Mouse (Mus musculus): ENCODE results near the gene Tbxa2r. TPM values are rescaled to one million over a fixed set of nuclear protein-coding genes. Genes with fewer than 3 reads are reported as not detected.
A peak's percentile ranks its signal among the peaks of the same experiment; 100 is the strongest.

Tbxa2r gene
- polyA plus RNA-seq, 1 experiment from 2014 or later, result 3.1 TPM

GRCm38 (mm10) chr10:81355533-81355932 is 27.0 kb downstream of the Tbxa2r start:
- Histone ChIP-seq H3K4me3 (no peak overlapping the region), H3K4me1 (peaks cover 19% of the 10 kb centered on the region), H3K9me3 (no peaks in the 10 kb centered on the region), H3K36me3 (no peaks in the 10 kb centered on the region), H3K27ac (replicated peaks) (no peak overlapping the region), H3K4me2 (replicated peaks) (no peak overlapping the region), H3K27me3 (no peaks in the 10 kb centered on the region), H3K9ac (replicated peaks) (no peak overlapping the region)
- ATAC-seq (replicated peaks), result no peak
- 87% methylated on average over 4 of the region's 4 CpGs for WGBS

GRCm38 (mm10) chr10:81356352-81356990 is 27.9 kb downstream of the Tbxa2r start:
- WGBS, result 44% methylated on average over 12 of the region's 12 CpGs
- H3K27ac ChIP-seq (replicated peaks), result no peak overlapping the region
- peaks cover 19% of the 10 kb centered on the region for H3K4me1 ChIP-seq
- H3K4me2 ChIP-seq (replicated peaks), result peak overlapping the region; percentile 96
- peak overlapping the region; percentile 79; the same call in 1 of the 2 replicates for H3K4me3 ChIP-seq
- 0 out of 2 replicates have a peak overlapping the region, but pooled peaks have one; percentile 3 for H3K9ac ChIP-seq (replicated peaks)
- H3K9me3 ChIP-seq, result no peaks in the 10 kb centered on the region
- no peaks in the 10 kb centered on the region for H3K27me3 ChIP-seq
- no peaks in the 10 kb centered on the region for H3K36me3 ChIP-seq
- ATAC-seq (replicated peaks), result no peak

GRCm38 (mm10) chr10:81356991-81357844 is 28.7 kb downstream of the Tbxa2r start, which contains the start of gene Mfsd12:
Mfsd12 (plus strand) TSS chr10:81357491.
- no peaks in the 10 kb centered on the region for H3K36me3 ChIP-seq
- H3K27me3 ChIP-seq, result no peaks in the 10 kb centered on the region
- no peaks in the 10 kb centered on the region for H3K9me3 ChIP-seq
- peak within 1 kb of the TSS; percentile 96 for H3K4me2 ChIP-seq (replicated peaks)
- no peak within 1 kb of the TSS for H3K27ac ChIP-seq (replicated peaks)
- ATAC-seq (replicated peaks), result peak; percentile 95
- 2% methylated on average over 79 of the region's 79 CpGs for WGBS
- H3K9ac ChIP-seq (replicated peaks), result peak within 1 kb of the TSS; percentile 76
- peaks cover 19% of the 10 kb centered on the region for H3K4me1 ChIP-seq
- peak within 1 kb of the TSS; percentile 79 for H3K4me3 ChIP-seq

GRCm38 (mm10) chr10:81358209-81358608 is 29.7 kb downstream of the Tbxa2r start:
- WGBS, result 46% methylated on average over 4 of the region's 4 CpGs
- Histone ChIP-seq H3K36me3 (no peaks in the 10 kb centered on the region), H3K27ac (replicated peaks) (no peak overlapping the region), H3K4me3 (peak overlapping the region; percentile 79), H3K9me3 (no peaks in the 10 kb centered on the region), H3K9ac (replicated peaks) (peak overlapping the region; percentile 76), H3K4me1 (peaks cover 19% of the 10 kb centered on the region), H3K4me2 (replicated peaks) (peak overlapping the region; percentile 96), H3K27me3 (peaks cover 2% of the 10 kb centered on the region)
- no peak for ATAC-seq (replicated peaks)

- no peak for ATAC-seq (replicated peaks)
- H3K9ac ChIP-seq (replicated peaks), result peak overlapping the region; percentile 76; the same call in 1 of the 2 replicates
- H3K4me3 ChIP-seq, result no peak overlapping the region; the same call in 1 of the 2 replicates
- no peak overlapping the region for H3K4me2 ChIP-seq (replicated peaks)
- H3K27me3 ChIP-seq, result peaks cover 9% of the 10 kb centered on the region
- no peaks in the 10 kb centered on the region for H3K9me3 ChIP-seq
- H3K27ac ChIP-seq (replicated peaks), result no peak overlapping the region
- H3K4me1 ChIP-seq, result peaks cover 24% of the 10 kb centered on the region
- no peaks in the 10 kb centered on the region for H3K36me3 ChIP-seq
- 66% methylated on average over 1 of the region's 1 CpGs for WGBS
Measured at GRCm38 (mm10) chr10:81358841-81359240, 30.3 kb downstream of the Tbxa2r start.

GRCm38 (mm10) chr10:81360721-81361120 is 32.2 kb downstream of the Tbxa2r start:
- no peak for ATAC-seq (replicated peaks)
- H3K9me3 ChIP-seq, result no peaks in the 10 kb centered on the region
- no peak overlapping the region for H3K4me3 ChIP-seq
- peaks cover 22% of the 10 kb centered on the region for H3K27me3 ChIP-seq
- H3K4me1 ChIP-seq, result peaks cover 37% of the 10 kb centered on the region
- no peak overlapping the region for H3K27ac ChIP-seq (replicated peaks)
- H3K9ac ChIP-seq (replicated peaks), result no peak overlapping the region
- no peaks in the 10 kb centered on the region for H3K36me3 ChIP-seq
- 75% methylated on average over 8 of the region's 8 CpGs for WGBS
- H3K4me2 ChIP-seq (replicated peaks), result no peak overlapping the region

GRCm38 (mm10) chr10:81362336-81362949 is 33.9 kb downstream of the Tbxa2r start:
- 81% methylated on average over 12 of the region's 12 CpGs for WGBS

GRCm38 (mm10) chr10:81363436-81364346 is 35.2 kb downstream of the Tbxa2r start:
- H3K36me3 ChIP-seq, result peaks cover 26% of the 10 kb centered on the region
- no peak overlapping the region for H3K27ac ChIP-seq (replicated peaks)
- H3K4me3 ChIP-seq, result peak overlapping the region; percentile 28
- H3K9ac ChIP-seq (replicated peaks), result 0 out of 2 replicates have a peak overlapping the region, but pooled peaks have one; percentile 8
- peak overlapping the region; percentile 46 for H3K4me2 ChIP-seq (replicated peaks)
- ATAC-seq (replicated peaks), result no peak
- WGBS, result 11% methylated on average over 54 of the region's 54 CpGs
- H3K27me3 ChIP-seq, result peaks cover 22% of the 10 kb centered on the region
- H3K9me3 ChIP-seq, result no peaks in the 10 kb centered on the region
- H3K4me1 ChIP-seq, result peaks cover 21% of the 10 kb centered on the region

More at GRCm38 (mm10) chr10:81362336-81362949, 33.9 kb downstream of the Tbxa2r start:
- H3K36me3 ChIP-seq, result peaks cover 13% of the 10 kb centered on the region
- no peak overlapping the region for H3K9ac ChIP-seq (replicated peaks)
- no peak overlapping the region for H3K4me3 ChIP-seq
- H3K27ac ChIP-seq (replicated peaks), result no peak overlapping the region
- no peak for ATAC-seq (replicated peaks)
- H3K27me3 ChIP-seq, result peaks cover 22% of the 10 kb centered on the region
- H3K9me3 ChIP-seq, result no peaks in the 10 kb centered on the region
- peaks cover 33% of the 10 kb centered on the region for H3K4me1 ChIP-seq
- H3K4me2 ChIP-seq (replicated peaks), result no peak overlapping the region

GRCm38 (mm10) chr10:81364666-81365065 is 36.1 kb downstream of the Tbxa2r start:
- peak overlapping the region; percentile 46 for H3K4me2 ChIP-seq (replicated peaks)
- no peaks in the 10 kb centered on the region for H3K9me3 ChIP-seq
- peaks cover 22% of the 10 kb centered on the region for H3K27me3 ChIP-seq
- peaks cover 35% of the 10 kb centered on the region for H3K36me3 ChIP-seq
- ATAC-seq (replicated peaks), result no peak
- H3K9ac ChIP-seq (replicated peaks), result peak overlapping the region; percentile 8; the same call in 1 of the 2 replicates
- peaks cover 19% of the 10 kb centered on the region for H3K4me1 ChIP-seq
- WGBS, result 6% methylated on average over 28 of the region's 28 CpGs
- no peak overlapping the region for H3K27ac ChIP-seq (replicated peaks)
- peak overlapping the region; percentile 28 for H3K4me3 ChIP-seq

- no peak overlapping the region for H3K4me3 ChIP-seq
- no peaks in the 10 kb centered on the region for H3K9me3 ChIP-seq
- peaks cover 22% of the 10 kb centered on the region for H3K27me3 ChIP-seq
- H3K4me2 ChIP-seq (replicated peaks), result no peak overlapping the region
- no peak overlapping the region for H3K27ac ChIP-seq (replicated peaks)
- peaks cover 19% of the 10 kb centered on the region for H3K4me1 ChIP-seq
- ATAC-seq (replicated peaks), result no peak
- WGBS, result 34% methylated on average over 4 of the region's 4 CpGs
- peaks cover 39% of the 10 kb centered on the region for H3K36me3 ChIP-seq
- no peak overlapping the region for H3K9ac ChIP-seq (replicated peaks)
Measured at GRCm38 (mm10) chr10:81365073-81365472, 36.5 kb downstream of the Tbxa2r start.
